Comparison of ENCODE assay signal across 15 mouse cellular contexts in the genomic region with DNA sequence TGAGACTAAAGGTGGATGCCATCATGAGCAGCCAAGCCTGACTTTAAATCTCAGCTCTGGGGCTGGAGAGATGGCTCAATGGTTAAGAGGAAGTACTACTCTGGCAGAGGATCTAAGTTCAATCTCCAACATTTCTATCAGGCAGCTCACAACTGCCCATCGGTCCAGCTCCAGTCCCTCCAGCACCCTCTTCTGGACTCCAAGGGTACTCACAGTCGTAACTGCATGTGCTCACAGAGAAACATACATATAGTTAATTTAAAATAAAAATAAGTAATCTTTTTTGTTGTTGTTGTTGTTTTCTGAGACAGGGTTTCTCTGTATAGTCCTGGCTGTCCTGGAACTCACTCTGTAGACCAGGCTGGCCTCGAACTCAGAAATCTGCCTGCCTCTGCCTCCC. TPM values are rescaled to one million over a fixed set of nuclear protein-coding genes. Genes with fewer than 3 reads are reported as not detected.
DNase-seq lines count a peak whose midpoint lies in the region; TF ChIP-seq lines count a peak whose summit lies in the region.
"Had no signal": no experiment of that assay in that cellular context is flagged by ENCODE, and none has a peak within 500 bp of the region (broad histone marks: within the 10 kb centered on the region; RNA-seq: fewer than 3 reads in every experiment).

No protein-coding gene starts in this region.

- H3K4me3 ChIP-seq in layer of hippocampus, adult 2 months = no peak overlapping the region
- H3K4me3 ChIP-seq: embryonic facial prominence, embryonic 12.5 days; forebrain, embryonic 10.5 days; midbrain, embryonic 12.5 days had no signal

- peak; percentile 62 for DNase-seq in embryo, embryonic 10 days (ENCODE audit: low spot score)
- no peak for DNase-seq in embryo, embryonic 11 days
- no peak for DNase-seq in layer of hippocampus, adult 2 months (ENCODE audit: low spot score in 2 of 2)
- DNase-seq in layer of hippocampus, postnatal 14 days (ENCODE audit: low spot score in 2 of 2) = no peak
- DNase-seq in 3T3-L1 (ENCODE audit: low read depth, low spot score) = peak; percentile 57
- peak; percentile 74 for DNase-seq in R1 (ENCODE audit: low read depth, low spot score)
- DNase-seq in adrenal gland, postnatal 10 days = no peak
- DNase-seq in thymus, postnatal 14 days = no peak
- DNase-seq: adrenal gland, postnatal 36 days; cerebellum, adult 11 months; kidney, adult 9 months; lung, adult 18-20 months had no signal

- peak; percentile 52 for TF ChIP-seq CTCF in layer of hippocampus, adult 2 months (conservative IDR thresholded peaks at IDR 0.05)

- H3K27ac ChIP-seq in layer of hippocampus, adult 2 months = no peak overlapping the region
- H3K27ac ChIP-seq: embryonic facial prominence, embryonic 12.5 days; forebrain, embryonic 10.5 days; midbrain, embryonic 12.5 days had no signal

RNA-seq across cellular contexts. Expression of a gene that starts 4.3 kb away (rescaled TPM):
- 1 to 10 TPM; 7.5 to 9.2 TPM for total RNA-seq in layer of hippocampus, adult 2 months (2021)
- total RNA-seq in layer of hippocampus, postnatal 14 days (2021) = 1 to 10 TPM; 8.5 to 9.4 TPM
- 1 to 10 TPM; 6.3 to 7.2 TPM for total RNA-seq in adrenal gland, postnatal 10 days (2021)

RNA-seq across cellular contexts. Expression of a gene that starts 20.7 kb away (rescaled TPM):
- 1 to 10 TPM; 3.9 to 4.2 TPM for total RNA-seq in layer of hippocampus, adult 2 months (2021)
- total RNA-seq in layer of hippocampus, postnatal 14 days (2021) = 1 to 10 TPM; 6.4 to 6.9 TPM
- total RNA-seq in adrenal gland, postnatal 10 days (2021) = under 1 TPM; 0.51 to 0.64 TPM

RNA-seq across cellular contexts. Expression of a gene that starts 43.7 kb away (rescaled TPM):
- total RNA-seq in layer of hippocampus, adult 2 months (2021) = 10 to 100 TPM; 53.0 to 58.9 TPM
- total RNA-seq in layer of hippocampus, postnatal 14 days (2021) = 10 to 100 TPM; 51.4 to 54.4 TPM
- 10 to 100 TPM; 27.6 to 34.7 TPM for total RNA-seq in adrenal gland, postnatal 10 days (2021)

Comparison
In these comparisons a context has a peak if more than half of its experiments do, and no peak if none do; other contexts are left out.
1. DNase-seq: peak in embryo, embryonic 10 days (single experiment), 3T3-L1 (single experiment) and R1 (single experiment); none in embryo, embryonic 11 days (single experiment), layer of hippocampus, adult 2 months (0 of 2), layer of hippocampus, postnatal 14 days (0 of 2), adrenal gland, postnatal 10 days (single experiment) and thymus, postnatal 14 days (single experiment).